Mouse (Mus musculus): Measurements from ENCODE around the gene Nrgn. TPM values are rescaled to one million over a fixed set of nuclear protein-coding genes. Genes with fewer than 3 reads are reported as not detected.

Nrgn gene
- total and polyA plus RNA-seq, 3 experiments: 0.58 to 43.5 TPM; not detected in 1

DNA sequence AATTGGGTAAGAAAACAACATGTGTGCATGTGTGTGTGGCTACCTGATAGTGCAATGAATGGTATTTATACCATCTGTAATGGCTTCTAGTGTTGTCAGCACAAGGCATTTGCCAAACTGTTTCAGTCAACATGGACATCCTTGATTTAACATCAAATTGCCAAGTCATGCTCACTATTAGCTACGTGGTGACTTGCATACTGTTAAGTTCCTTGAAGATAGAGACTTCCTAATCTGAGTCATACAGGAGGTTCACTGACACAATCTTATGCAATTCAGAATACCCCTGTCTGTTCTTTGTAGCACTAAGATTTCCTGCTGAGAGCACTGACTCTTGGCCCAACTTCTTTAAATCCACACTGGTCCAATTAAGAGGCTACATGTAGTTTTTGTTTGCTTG, 35.2 kb downstream of the Nrgn start:
- Histone ChIP-seq H3K36me3 (ENCODE audit: control insufficient read depth in 1 of 2, insufficient read depth in 2 of 2, low read length in 2 of 2) (peaks cover 0 to 37% of the 10 kb centered on the region in 2 experiments; a peak in 3 of 4 replicates), H3K27ac (ENCODE audit: control insufficient read depth, low read depth, low read length) (peak overlapping the region; percentile 58), H3K4me1 (ENCODE audit: control insufficient read depth in 1 of 2, insufficient read depth in 2 of 2, low read length in 2 of 2) (peaks cover 13 to 27% of the 10 kb centered on the region in 2 experiments), H3K9me3 (replicated peaks; ENCODE audit: insufficient read depth, low read length) (no peaks in the 10 kb centered on the region), H3K79me2 (ENCODE audit: control insufficient read depth, insufficient read depth, low read length, poor library complexity) (no peaks in the 10 kb centered on the region), H3K27me3 (ENCODE audit: control insufficient read depth in 1 of 2, insufficient read depth in 2 of 2, low read length in 2 of 2) (no peaks in the 10 kb centered on the region), H3K4me3 (ENCODE audit: control insufficient read depth in 1 of 2, insufficient read depth in 1 of 2, low read depth in 2 of 2, low read length in 2 of 2) (no peak overlapping the region), H3K9ac (ENCODE audit: control insufficient read depth, low read depth, low read length, poor library complexity, severe bottlenecking) (no peak overlapping the region)
- DNase-seq (ENCODE audit: low read depth, low spot score): peak; percentile 91
- TF ChIP-seq SMC3 (IDR thresholded peaks at IDR 0.05; ENCODE audit: low read depth, low read length) (no peak), POLR2AphosphoS2 (IDR thresholded peaks at IDR 0.05; ENCODE audit: low read length) (no peak), MYB (IDR thresholded peaks at IDR 0.05; ENCODE audit: low read depth, low read length) (no peak), ZMIZ1 (IDR thresholded peaks at IDR 0.05; ENCODE audit: low read depth, low read length) (no peak), ZC3H11A (IDR thresholded peaks at IDR 0.05; ENCODE audit: low read depth, low read length) (no peak), HCFC1 (IDR thresholded peaks at IDR 0.05; ENCODE audit: low read depth, low read length) (no peak), RCOR1 (IDR thresholded peaks at IDR 0.05; ENCODE audit: low read depth, low read length) (peak; percentile 99), TAL1 (IDR thresholded peaks at IDR 0.05; ENCODE audit: low read length) (peak; percentile 98), BHLHE40 (IDR thresholded peaks at IDR 0.05; ENCODE audit: borderline replicate concordance, low read depth, low read length) (no peak), POLR2AphosphoS5 (IDR thresholded peaks at IDR 0.05; ENCODE audit: borderline replicate concordance, low read depth, low read length) (no peak), USF2 (IDR thresholded peaks at IDR 0.05; ENCODE audit: borderline replicate concordance in 1 of 2, insufficient read depth in 1 of 2, low read depth in 1 of 2, low read length in 2 of 2) (no peak), GATA1 (IDR thresholded peaks at IDR 0.05; ENCODE audit: low read depth, low read length) (peak; percentile 96), SIN3A (IDR thresholded peaks at IDR 0.05; ENCODE audit: low read length) (no peak), NRF1 (IDR thresholded peaks at IDR 0.05; ENCODE audit: insufficient read depth, low read depth, low read length, poor library complexity, severe bottlenecking) (no peak), MXI1 (IDR thresholded peaks at IDR 0.05; ENCODE audit: low read depth, low read length) (no peak; the same call in 1 of the 2 replicates), CHD2 (IDR thresholded peaks at IDR 0.05; ENCODE audit: low read length) (no peak), POLR2A (IDR thresholded peaks at IDR 0.05; ENCODE audit: control insufficient read depth in 1 of 2, insufficient read depth in 1 of 2, low read depth in 1 of 2, low read length in 2 of 2, poor library complexity in 1 of 2) (no peak), ZKSCAN1 (IDR thresholded peaks at IDR 0.05; ENCODE audit: low read depth, low read length) (no peak), EP300 (IDR thresholded peaks at IDR 0.05; ENCODE audit: low read depth in 1 of 2, low read length in 2 of 2) (peak; percentile 91 to 93), ELF1 (IDR thresholded peaks at IDR 0.05; ENCODE audit: low read depth, low read length) (no peak), GABPA (IDR thresholded peaks at IDR 0.05; ENCODE audit: low read depth, low read length) (peak; percentile 73; the same call in 1 of the 2 replicates), CTCF (IDR thresholded peaks at IDR 0.05 in 2 of 3, conservative IDR thresholded peaks at IDR 0.05 in 1 of 3; ENCODE audit: control insufficient read depth in 1 of 3, insufficient read depth in 1 of 3, low read depth in 2 of 3, low read length in 3 of 3, poor library complexity in 1 of 3, severe bottlenecking in 1 of 3) (no peak), TCF12 (IDR thresholded peaks at IDR 0.05; ENCODE audit: low read depth, low read length) (peak; percentile 85), ZNF384 (IDR thresholded peaks at IDR 0.05; ENCODE audit: low read depth, low read length) (no peak), NELFE (IDR thresholded peaks at IDR 0.05; ENCODE audit: low read depth, low read length) (no peak), USF1 (IDR thresholded peaks at IDR 0.05; ENCODE audit: low read depth, low read length) (no peak), RAD21 (IDR thresholded peaks at IDR 0.05; ENCODE audit: low read depth, low read length) (no peak), MAZ (IDR thresholded peaks at IDR 0.05; ENCODE audit: low read depth, low read length) (no peak), MAFK (IDR thresholded peaks at IDR 0.05; ENCODE audit: borderline replicate concordance, low read depth, low read length) (no peak), CHD1 (IDR thresholded peaks at IDR 0.05; ENCODE audit: low read depth, low read length) (no peak), UBTF (IDR thresholded peaks at IDR 0.05; ENCODE audit: borderline replicate concordance, insufficient read depth, low read depth, low read length) (no peak), JUND (IDR thresholded peaks at IDR 0.05; ENCODE audit: low read depth, low read length) (no peak), MAX (IDR thresholded peaks at IDR 0.05; ENCODE audit: low read length) (no peak), MYC (IDR thresholded peaks at IDR 0.05; ENCODE audit: low read depth, low read length) (no peak), E2F4 (IDR thresholded peaks at IDR 0.05; ENCODE audit: borderline replicate concordance, low read depth, low read length) (no peak), MEF2A (IDR thresholded peaks at IDR 0.05; ENCODE audit: extremely low read depth, insufficient replicate concordance, low read depth, low read length, poor library complexity, severe bottlenecking) (no peak), TBP (IDR thresholded peaks at IDR 0.05; ENCODE audit: low read depth, low read length) (0 out of 2 replicates have a peak, but pooled peaks have one; percentile 29), ETS1 (IDR thresholded peaks at IDR 0.05; ENCODE audit: low read depth, low read length) (peak; percentile 89)
